Mouse (Mus musculus) liver, adult 2 months (tissue): ENCODE data around the gene 4930502E18Rik. TPM values are rescaled to one million over a fixed set of nuclear protein-coding genes. Genes with fewer than 3 reads are reported as not detected.

Source experiments
- DNase-seq: peaks from one replicate; pipeline ENCODE4 v3.0.0-alpha.2; 2011; ENCODE audit warnings: low read depth, low spot score; ENCODE audit errors: extremely low read depth
- H3K27ac ChIP-seq: fragments of 200-500 bp; replicated peaks from 2 replicates; pipeline ENCODE4 v1.5.1; 2012; ENCODE audit warnings: low read depth, mild to moderate bottlenecking, control low read depth, inconsistent platforms, low read length; ENCODE audit not compliant: insufficient read depth
- H3K27me3 ChIP-seq: fragments of 200-500 bp; 2 replicates; pipeline ENCODE4 v1.6.1; 2012; ENCODE audit warnings: mild to moderate bottlenecking, moderate library complexity, low read length, inconsistent platforms; ENCODE audit not compliant: control insufficient read depth, insufficient read depth
- H3K36me3 ChIP-seq: fragments of 200-500 bp; 2 replicates; pipeline ENCODE4 v1.6.1; 2012; ENCODE audit warnings: low read length, inconsistent platforms; ENCODE audit not compliant: control insufficient read depth, insufficient read depth
- H3K4me1 ChIP-seq: fragments of 200-500 bp; 2 replicates; pipeline ENCODE4 v1.6.1; 2011; ENCODE audit warnings: low read length; ENCODE audit not compliant: control insufficient read depth, insufficient read depth
- H3K4me3 ChIP-seq: fragments of 200-500 bp; 2 replicates; pipeline ENCODE4 v1.5.1; 2011; ENCODE audit warnings: low read depth, mild to moderate bottlenecking, control low read depth, low read length, moderate library complexity; ENCODE audit not compliant: insufficient read depth
- H3K79me2 ChIP-seq: fragments of 200-500 bp; 2 replicates; pipeline ENCODE4 v1.6.1; 2012; ENCODE audit warnings: inconsistent platforms, mild to moderate bottlenecking, low read length, moderate library complexity; ENCODE audit not compliant: control insufficient read depth, insufficient read depth
- H3K9ac ChIP-seq: fragments of 200-500 bp; 2 replicates; pipeline ENCODE4 v1.6.1; 2012; ENCODE audit warnings: low read depth, mild to moderate bottlenecking, control low read depth, inconsistent platforms, low read length
- CTCF ChIP-seq: fragments of 200-500 bp; IDR thresholded peaks from 2 replicates; pipeline ENCODE4 v1.5.1; 2011; ENCODE audit warnings: low read depth, low read length, control low read depth
- POLR2A ChIP-seq: fragments of 200-500 bp; IDR thresholded peaks from 2 replicates; pipeline ENCODE4 v1.6.1; 2011; ENCODE audit warnings: low read length, control low read depth; ENCODE audit not compliant: insufficient read depth; ENCODE audit errors: extremely low read depth
- WGBS: fragments of 180-500 bp; shearing (Covaris S2); methylation state at CpG from one replicate; pipeline ENCODE4 v1.1.7; 2018; 5-methylcytosine and 5-hydroxymethylcytosine counted together
- polyA plus RNA-seq: library from polyadenylated mRNA; depleted of rRNA; stranded (reverse); fragments of >200 nt; gene quantifications from 2 replicates; pipeline ENCODE4 v1.2.3, GENCODE M21; 2012
- total RNA-seq: library from RNA; depleted of rRNA; stranded (reverse); fragments of >200 nt; gene quantifications from 2 replicates; pipeline ENCODE4 v1.2.3, GENCODE M21; 2014

4930502E18Rik gene
- total and polyA plus RNA-seq, 2 experiments: not detected

DNA sequence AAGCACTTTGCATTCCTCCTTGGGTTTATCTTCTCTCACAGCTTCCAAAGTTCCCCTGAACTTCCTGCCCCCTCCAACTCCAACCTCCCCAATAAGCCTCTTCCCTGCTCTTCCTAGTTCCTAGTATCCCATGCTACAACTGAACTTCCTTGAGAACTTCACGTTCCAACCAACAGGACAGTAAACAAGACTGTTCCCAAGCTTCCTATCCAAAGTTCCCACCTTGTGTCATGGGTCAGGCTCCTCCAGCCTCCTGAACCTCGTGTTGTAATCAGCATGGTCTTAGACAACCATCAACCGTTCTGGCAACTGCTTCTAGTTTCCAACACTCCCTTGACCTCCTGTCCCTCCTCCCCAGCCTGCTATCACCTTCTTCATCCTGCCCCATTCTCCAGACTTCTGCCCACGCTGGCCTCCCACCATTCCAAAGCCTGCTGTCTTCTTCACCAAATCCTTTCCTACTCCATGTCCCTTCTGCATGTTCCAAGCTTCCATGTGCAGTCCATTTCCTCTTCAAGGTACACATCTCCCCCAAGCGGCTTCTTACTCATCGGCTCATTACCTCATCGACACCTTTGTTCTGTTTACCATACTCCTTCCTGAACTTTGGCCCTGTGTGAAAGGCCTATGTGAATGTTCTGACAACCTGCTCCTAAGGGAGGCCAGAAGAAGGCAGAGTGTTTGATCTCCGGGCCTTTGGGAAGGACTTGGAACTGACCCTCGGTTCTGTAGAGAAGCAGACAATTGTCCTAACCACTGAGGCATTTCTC, 30.4 kb upstream of the 4930502E18Rik start:
- DNase-seq: no peak
- Histone ChIP-seq H3K27me3 (no peaks in the 10 kb centered on the region), H3K79me2 (no peaks in the 10 kb centered on the region), H3K4me3 (no peak overlapping the region), H3K27ac (no peak overlapping the region), H3K9ac (no peak overlapping the region), H3K36me3 (no peaks in the 10 kb centered on the region), H3K4me1 (no peaks in the 10 kb centered on the region; the same call in 1 of the 2 replicates)
- 50% methylated on average over 9 of the region's 9 CpGs for WGBS
- no peak for TF ChIP-seq CTCF
- no peak for TF ChIP-seq POLR2A

GRCm38 (mm10) chrX:53699225-53699624, 25.4 kb upstream of the 4930502E18Rik start:
- 86% methylated on average over 2 of the region's 2 CpGs for WGBS
- no peak for TF ChIP-seq POLR2A
- TF ChIP-seq CTCF: no peak

GRCm38 (mm10) chrX:53702673-53703072, 22.0 kb upstream of the 4930502E18Rik start:
- 83% methylated on average over 3 of the region's 3 CpGs for WGBS
- Histone ChIP-seq H3K36me3 (no peaks in the 10 kb centered on the region), H3K9ac (no peak overlapping the region), H3K4me1 (no peaks in the 10 kb centered on the region), H3K4me3 (no peak overlapping the region), H3K79me2 (no peaks in the 10 kb centered on the region), H3K27me3 (no peaks in the 10 kb centered on the region), H3K27ac (no peak overlapping the region)
- no peak for DNase-seq
- no peak for TF ChIP-seq CTCF
- TF ChIP-seq POLR2A: no peak

More at GRCm38 (mm10) chrX:53699225-53699624, 25.4 kb upstream of the 4930502E18Rik start:
- no peak for DNase-seq
- H3K4me3 ChIP-seq: no peak overlapping the region
- no peak overlapping the region for H3K9ac ChIP-seq
- no peaks in the 10 kb centered on the region for H3K27me3 ChIP-seq
- H3K27ac ChIP-seq: no peak overlapping the region
- no peaks in the 10 kb centered on the region for H3K36me3 ChIP-seq
- H3K4me1 ChIP-seq: no peaks in the 10 kb centered on the region
- no peaks in the 10 kb centered on the region for H3K79me2 ChIP-seq

- no peak for DNase-seq
- H3K27me3 ChIP-seq: no peaks in the 10 kb centered on the region
- no peak overlapping the region for H3K4me3 ChIP-seq
- no peak overlapping the region for H3K27ac ChIP-seq
- 43% methylated on average over 2 of the region's 2 CpGs for WGBS
- no peak overlapping the region for H3K9ac ChIP-seq
- no peak for TF ChIP-seq POLR2A
- no peak for TF ChIP-seq CTCF
- H3K79me2 ChIP-seq: no peaks in the 10 kb centered on the region
- no peaks in the 10 kb centered on the region for H3K4me1 ChIP-seq
- no peaks in the 10 kb centered on the region for H3K36me3 ChIP-seq
Measured at GRCm38 (mm10) chrX:53715942-53716322, 8.7 kb upstream of the 4930502E18Rik start.

GRCm38 (mm10) chrX:53716323-53717182, 8.1 kb upstream of the 4930502E18Rik start:
- peak overlapping the region; percentile 9; the same call in 1 of the 2 replicates for H3K4me3 ChIP-seq
- peak; percentile 6 for DNase-seq

More at GRCm38 (mm10) chrX:53716323-53717182, 8.1 kb upstream of the 4930502E18Rik start:
- Histone ChIP-seq H3K4me1 (no peaks in the 10 kb centered on the region), H3K36me3 (no peaks in the 10 kb centered on the region), H3K79me2 (no peaks in the 10 kb centered on the region), H3K27me3 (no peaks in the 10 kb centered on the region), H3K9ac (no peak overlapping the region), H3K27ac (no peak overlapping the region)
- 12% methylated on average over 44 of the region's 49 CpGs for WGBS
- no peak for TF ChIP-seq CTCF
- no peak for TF ChIP-seq POLR2A
